Mouse (Mus musculus) liver, adult 2 months (tissue): ENCODE measurements around the gene Vac14.

Source experiments
- CTCF ChIP-seq: fragments of 200-500 bp; IDR thresholded peaks from 2 replicates; pipeline ENCODE4 v1.5.1; 2011; ENCODE audit warnings: low read depth, low read length, control low read depth
- POLR2A ChIP-seq: fragments of 200-500 bp; IDR thresholded peaks from 2 replicates; pipeline ENCODE4 v1.6.1; 2011; ENCODE audit warnings: low read length, control low read depth; ENCODE audit not compliant: insufficient read depth; ENCODE audit errors: extremely low read depth

DNA sequence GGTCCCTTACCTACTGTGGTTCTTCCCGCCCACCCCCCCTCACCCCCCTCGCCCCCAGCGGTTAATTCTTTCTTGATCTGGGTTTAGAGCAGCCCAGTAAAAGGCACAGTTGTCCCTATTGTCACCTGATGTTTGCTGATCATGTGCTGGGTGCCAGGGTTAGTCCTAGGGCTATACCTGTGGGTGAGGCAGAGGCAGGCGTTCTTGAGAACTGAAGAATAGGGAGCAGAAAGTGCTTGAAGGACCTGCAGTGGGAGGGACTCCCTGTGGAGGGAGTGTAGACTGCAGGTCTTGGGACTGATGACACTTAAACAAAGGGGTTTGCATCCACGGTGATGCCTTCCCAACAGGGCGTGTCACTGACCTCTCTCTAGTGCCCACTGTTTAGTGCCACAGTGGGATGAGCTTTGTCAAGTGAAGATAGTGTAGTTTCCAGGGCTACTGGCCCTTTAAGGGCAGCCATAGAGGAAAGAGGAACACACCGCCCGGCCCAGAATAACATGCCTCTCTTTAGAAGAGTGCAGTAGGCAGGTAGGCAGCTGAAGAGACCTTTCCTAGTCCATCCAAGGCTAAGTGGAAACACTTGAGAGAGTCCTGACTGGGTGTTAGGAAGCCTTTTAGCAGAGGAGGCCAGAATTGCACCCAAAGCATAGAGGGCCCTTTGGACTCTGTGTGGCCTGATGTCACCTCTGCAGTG, 51.7 kb downstream of the Vac14 start:
- no peak for TF ChIP-seq CTCF
- TF ChIP-seq POLR2A, result no peak
